Mouse (Mus musculus) heart, postnatal 14 days (tissue): ENCODE measurements at regions not wholly inside any gene's neighbourhood (a gene's known extent, or its start where the extent isn't known, plus 50 kb on each side); places are given as distances from the start of the nearest gene placed in this dataset.
A peak's percentile ranks its signal among the peaks of the same experiment; 100 is the strongest.

Source experiments
- DNase-seq, 2 experiments: peaks; one replicate each; pipeline ENCODE4 v3.0.0; 2021 to 2022
- intact Hi-C: fragments of 180-260 bp; cut with DNase I; formaldehyde crosslinking; loops from one replicate; pipeline ENCODE4 v1.15.1; 2025

DNA sequence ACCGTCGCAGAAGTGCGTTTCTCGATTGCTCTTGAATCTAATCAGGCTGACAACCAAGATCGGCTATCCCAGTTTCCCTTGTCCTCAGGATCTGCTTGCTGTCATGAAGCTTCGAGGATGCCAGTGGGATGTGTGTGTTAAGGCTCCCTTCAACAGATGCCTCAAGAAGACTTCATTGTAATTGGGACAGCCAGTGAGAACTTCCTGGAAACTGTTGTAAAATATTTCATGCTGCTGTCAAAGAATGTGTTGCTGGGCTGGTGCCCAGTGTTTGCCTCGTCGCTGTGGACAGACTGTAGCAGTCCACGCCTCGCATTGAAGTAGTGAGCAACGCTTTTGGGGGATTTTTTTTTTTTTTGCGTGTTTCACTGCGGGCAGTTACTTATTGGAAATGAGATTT, 249.2 kb upstream of the Prox1 start:
- intact Hi-C loops: no loop called here
- DNase-seq: peak; percentile 37 to 53

DNA sequence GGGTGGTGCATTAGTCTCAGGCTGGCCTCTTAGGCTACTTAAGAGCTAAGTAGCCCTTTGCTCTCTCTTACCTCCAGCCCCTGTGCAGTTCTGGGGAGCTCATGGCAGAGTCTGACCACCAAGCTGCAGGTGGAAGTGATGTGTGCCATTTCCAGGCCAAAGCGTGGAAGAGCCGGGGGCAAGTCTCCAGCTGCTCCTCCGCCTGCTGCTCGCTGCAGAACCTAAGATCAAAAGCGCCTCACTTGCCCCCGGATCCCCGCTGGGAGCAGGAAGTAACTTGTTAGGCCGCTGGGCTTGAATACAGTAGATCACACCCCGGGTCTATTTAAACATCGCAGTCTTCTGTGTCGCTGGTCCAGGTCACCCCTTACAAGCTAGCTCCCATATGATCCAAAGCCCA, 246.8 kb upstream of the Prox1 start:
- no peak for DNase-seq
- intact Hi-C loops: no loop called here

DNA sequence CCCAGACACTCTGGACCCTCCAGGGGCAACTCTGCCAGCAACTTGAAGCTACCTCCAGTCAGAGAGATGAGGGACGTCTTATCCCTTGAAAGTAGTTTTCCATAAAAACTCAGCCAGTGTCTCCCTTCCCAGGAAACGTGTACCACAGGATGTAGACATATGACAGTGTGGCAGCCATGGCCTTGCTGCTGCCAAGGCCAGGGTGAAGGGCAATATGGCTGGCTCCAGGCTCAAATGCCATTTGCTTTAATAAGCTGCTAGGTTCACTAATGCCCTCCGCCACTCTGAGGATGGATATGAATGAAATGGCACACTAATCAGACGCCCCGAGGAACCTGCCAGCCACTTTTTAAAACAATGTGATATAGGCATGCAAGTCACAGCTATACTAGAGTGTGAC, 241.2 kb upstream of the Prox1 start:
- no peak for DNase-seq
- intact Hi-C loops: no loop called here

DNA sequence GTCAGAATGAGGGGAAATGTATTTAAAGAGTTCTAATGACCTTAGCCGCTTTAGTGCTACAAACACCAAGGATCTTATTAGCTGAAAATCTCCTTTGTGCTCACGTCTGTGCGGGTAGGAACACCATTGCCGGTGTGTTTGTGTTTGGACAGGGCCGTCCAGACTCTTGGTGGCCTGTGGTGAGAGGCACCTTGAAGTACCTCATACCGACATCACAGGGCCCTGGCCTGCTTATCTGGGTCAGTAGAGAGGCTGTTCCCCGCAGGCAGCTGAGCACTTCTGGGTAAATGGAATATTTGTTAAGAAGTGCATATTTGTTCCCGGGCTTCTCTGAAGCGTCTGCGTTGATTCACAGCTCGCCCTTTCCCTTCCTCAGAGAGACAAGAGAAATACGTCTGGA, 232.8 kb upstream of the Prox1 start:
- intact Hi-C loops: no loop called here
- DNase-seq: no peak

DNA sequence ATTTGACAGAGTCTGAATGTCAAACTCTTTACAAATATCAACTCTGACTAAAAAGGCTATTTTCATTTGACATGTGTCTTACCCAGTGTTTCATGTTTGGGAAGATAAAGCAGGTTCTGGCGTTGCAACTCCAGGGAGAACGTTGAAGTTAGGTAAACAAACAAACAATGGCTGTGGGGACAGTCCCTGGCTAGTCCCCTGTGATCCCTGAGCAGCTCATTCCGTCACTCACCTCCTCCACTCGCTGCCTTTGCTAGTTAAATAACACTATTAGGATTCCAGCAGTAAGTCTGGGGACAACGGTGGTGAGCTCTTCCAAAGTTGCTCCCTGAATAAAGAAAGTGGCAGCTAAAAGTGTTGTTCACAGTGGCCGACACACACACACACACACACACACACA, 227.8 kb upstream of the Prox1 start:
- DNase-seq: no peak
- intact Hi-C loops: no loop called here

DNA sequence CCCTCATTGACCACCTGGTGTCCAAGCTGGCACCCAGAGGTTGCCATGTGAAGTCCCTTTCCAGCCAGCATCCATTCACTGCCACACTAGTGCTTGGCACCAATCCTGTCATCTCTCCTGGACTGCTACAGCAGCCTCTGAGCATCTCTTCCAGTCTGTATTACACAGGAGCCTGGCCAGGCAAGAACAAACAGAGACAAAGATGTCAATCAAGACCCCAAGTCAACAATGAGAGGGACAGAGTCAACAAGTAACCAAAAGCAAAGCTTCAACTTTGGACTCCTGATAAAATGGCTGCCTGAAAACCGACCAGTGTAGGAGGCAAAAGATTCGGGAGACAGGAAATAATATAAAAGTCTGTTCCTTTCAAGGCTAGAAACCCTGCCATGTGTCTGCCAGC, 227.3 kb upstream of the Prox1 start:
- intact Hi-C loops: no loop called here
- DNase-seq: no peak

DNA sequence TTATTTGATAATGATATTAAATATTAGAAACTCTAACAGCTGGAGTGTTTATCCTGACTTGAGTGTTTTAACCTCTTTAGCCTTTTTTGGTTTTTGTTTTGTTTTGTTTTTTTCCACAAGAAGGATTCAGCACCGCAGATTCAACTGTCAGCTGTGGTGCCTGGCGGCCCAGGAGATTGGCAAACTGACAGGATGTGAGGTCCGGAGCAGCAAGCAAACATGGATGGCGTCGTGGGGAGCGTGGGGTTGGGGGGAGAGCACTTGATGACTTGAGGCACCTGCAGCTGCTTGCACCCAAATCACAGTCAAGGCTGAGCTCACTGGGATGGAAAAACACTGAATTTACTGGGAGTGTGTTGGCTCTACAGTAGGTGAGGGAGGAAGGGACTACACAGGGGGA, 222.5 kb upstream of the Prox1 start:
- intact Hi-C loops: no loop called here

DNA sequence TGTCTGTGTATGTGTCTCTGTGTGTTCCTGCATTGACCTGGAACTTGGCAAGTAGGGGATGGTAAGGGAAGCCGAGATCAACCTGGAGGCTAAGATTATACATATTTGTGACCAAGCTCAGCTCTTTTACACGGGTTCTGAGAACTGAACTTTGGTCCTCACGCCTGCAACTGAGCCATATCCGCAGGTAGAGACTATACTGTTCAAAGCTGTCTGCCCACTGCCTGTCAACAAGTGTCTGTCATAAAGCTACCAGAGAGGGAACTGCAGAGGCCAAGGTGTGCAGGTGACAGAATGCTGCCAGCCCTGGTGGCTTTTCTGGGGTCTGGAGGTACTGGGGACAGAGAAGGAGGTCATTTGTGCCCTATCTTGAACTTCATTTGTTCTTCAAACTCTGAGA, 218.3 kb upstream of the Prox1 start:
- no peak for DNase-seq
- intact Hi-C loops: no loop called here

More for the DNA sequence above, 222.5 kb upstream of the Prox1 start:
- DNase-seq: peak in 1 of 2 experiments; percentile 7

DNA sequence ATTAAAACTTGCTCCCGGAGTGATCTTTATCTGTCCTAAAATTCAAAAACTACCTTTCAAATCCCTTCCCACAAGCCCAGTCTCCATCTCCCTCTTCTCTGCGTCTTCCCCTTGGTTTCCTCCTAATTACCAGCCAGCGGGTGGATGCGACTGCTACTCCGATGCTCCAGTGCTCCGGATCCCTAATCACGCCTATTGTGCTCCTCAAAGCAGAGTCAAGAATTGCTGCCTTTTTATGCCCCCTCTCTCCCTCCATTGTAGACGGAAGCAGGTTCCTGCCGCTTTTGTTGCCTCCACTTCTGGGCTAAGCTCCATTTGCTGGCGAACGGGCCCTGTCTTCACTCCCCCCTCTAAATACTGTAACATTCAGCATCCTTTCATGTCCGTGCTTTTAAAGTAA, 214.0 kb upstream of the Prox1 start:
- intact Hi-C loops: no loop called here
- no peak for DNase-seq

DNA sequence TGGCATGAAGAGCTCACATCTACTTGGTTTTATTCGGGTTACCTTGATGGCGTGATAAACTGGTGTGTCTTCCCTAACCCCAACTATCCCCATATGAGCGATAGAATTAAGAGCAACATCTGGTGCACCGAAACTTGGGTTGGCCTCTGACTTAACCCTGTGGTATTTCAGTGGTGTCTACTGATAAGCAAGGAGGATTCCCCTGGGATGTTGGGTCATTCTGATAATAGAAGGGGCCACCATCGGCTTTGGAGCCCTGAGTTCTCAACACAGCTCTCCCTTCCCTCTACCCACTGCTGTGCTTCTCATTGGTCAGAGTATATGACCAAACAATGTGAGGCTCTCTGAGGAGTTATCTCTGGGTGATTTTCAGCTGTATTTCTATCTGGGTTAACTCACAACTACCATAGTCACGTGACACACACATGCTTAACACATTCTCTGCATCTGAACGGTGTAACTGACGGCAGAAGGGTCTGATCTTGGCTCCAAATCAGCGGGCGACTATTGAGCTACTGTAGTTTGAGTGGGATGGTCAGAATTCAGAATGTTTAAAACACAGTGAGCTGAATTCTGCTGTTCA, 212.8 kb upstream of the Prox1 start:
- DNase-seq: no peak
- intact Hi-C loops: no loop called here

DNA sequence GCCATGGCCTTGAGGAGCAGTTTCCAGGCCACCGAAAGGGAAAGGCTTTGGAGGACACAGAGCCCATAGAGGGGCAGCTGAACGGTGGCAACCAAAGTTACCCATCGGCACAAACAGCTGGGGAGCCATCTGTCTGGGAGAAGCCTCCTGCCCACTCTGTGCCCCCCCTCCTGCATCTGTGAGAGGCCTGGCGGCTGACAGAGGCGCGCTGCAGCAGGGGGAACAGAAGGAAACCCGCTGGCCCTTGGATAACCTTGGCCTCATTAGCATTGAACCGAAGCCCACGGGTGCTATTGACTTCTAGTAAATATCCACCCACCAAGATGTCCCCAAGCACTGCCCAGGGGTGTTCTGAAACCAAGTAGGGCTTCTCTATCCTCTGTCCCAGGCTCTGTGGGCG, 209.6 kb upstream of the Prox1 start:
- intact Hi-C loops: no loop called here
- no peak for DNase-seq

DNA sequence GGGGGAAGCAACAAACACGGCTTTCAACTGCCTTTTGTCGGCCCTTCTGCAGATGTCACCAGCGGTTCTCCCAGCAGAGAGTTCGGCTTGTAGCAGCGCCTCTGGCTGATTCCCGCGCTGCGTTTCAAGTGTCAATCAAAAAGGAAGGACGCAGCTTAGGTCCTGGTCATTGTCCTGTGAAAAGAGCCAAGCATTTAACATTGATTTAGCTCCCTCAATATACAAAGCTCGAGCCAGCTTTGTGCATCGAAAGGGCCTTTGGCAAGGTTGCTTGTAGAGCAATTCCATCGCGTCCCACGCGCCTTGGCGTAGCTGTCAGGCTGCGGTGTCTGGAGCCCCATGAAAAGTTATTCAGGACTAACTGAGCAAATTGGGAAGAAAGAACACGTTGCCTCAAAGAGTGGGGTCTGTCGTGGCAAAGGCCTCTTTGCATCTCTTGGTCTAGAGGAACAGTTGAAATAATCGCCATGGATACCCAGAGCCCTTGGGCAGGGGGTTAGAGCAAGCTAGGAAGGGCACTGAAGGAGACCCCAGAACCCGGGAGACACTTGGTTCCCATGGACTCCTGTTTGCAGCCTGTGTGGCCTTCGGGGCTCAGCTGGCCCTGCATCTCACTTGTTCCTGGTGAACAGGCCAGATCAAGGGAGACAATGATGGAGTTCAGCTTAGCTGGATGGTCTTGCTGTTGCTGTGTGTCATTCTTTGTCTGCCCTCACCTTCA, 204.8 kb upstream of the Prox1 start:
- no peak for DNase-seq
- intact Hi-C loops: no loop called here

DNA sequence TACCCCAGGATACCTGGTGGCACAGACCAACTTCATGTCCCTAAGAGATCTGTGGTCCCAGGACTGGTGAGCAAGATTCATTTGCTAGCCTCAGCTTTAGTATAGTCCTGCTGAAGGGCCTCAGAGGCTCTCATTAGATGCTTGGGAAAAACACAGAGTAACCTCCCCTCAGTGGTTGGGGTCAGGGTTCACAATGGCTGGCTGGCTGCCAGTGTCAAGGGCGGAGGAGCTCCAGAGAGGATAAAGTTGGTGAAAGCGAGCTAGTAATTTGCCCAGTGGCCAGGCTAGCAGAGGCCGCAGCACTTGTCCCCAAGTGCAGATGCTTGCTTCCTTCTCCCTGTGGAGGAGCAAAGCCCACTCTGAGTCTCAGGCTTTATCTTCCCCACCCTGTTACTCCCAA, 203.8 kb upstream of the Prox1 start:
- peak; percentile 14 to 35 for DNase-seq

DNA sequence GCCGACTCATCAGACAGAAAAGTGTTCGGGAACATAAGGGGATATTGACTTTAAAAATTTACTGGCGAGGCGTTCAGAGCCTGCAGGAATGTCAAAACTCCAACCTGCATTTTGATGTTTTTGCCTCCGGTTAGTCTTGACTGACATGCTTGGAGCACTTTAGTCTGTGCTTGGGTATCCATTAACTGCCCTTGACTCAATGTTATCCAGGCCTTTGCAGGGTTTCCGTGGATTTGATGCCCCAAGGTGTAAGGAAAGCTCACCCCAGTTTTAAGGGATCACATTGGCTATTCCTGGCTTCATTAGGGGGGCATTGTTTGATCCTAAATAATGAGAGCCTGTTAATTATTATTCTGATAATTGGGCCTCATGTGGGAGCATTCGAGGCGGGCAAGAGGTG, 196.1 kb upstream of the Prox1 start:
- intact Hi-C loops: no loop called here
- no peak for DNase-seq

More for the DNA sequence above, 203.8 kb upstream of the Prox1 start:
- intact Hi-C loops: no loop called here

DNA sequence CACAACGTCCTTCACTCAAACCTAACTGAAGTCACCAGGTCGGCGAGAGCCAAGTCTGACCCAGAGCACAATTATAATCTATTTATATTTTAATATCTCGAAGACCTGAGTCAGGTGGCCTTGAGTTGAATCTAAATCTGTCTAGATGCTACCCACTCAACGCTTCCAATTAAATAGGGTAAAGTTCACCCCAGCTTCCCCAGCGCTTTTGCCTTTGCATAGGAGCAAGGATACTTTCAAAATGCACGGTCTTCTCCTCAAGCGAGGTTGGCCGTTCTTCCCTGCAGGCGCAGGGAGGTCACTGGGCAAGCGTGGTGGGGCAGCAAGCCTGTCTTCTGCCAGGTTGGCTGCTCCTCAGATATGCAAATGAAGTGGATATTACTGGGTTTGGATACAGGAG, 194.6 kb upstream of the Prox1 start:
- peak; percentile 26 to 40 for DNase-seq

DNA sequence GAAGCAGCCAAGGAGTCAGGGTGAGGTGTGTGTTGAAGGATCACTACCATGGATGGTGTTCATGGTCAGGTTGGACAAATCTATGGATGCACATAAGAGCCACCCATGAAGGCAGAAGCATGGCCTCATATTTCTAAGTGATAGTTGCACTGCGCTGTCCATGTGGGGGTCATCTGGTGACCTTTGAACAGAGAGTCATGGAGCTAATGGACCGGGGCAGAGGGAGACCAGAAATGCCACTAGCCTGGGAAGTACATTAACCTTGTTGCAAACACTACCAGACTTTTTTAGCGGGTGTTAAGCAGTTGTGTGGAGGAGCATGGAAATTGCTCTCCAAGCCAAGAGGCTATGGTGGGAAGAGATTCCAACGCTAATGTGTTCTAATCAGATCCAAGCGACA, 190.1 kb upstream of the Prox1 start:
- intact Hi-C loops: no loop called here
- no peak for DNase-seq

More for the DNA sequence above, 194.6 kb upstream of the Prox1 start:
- intact Hi-C loops: no loop called here

DNA sequence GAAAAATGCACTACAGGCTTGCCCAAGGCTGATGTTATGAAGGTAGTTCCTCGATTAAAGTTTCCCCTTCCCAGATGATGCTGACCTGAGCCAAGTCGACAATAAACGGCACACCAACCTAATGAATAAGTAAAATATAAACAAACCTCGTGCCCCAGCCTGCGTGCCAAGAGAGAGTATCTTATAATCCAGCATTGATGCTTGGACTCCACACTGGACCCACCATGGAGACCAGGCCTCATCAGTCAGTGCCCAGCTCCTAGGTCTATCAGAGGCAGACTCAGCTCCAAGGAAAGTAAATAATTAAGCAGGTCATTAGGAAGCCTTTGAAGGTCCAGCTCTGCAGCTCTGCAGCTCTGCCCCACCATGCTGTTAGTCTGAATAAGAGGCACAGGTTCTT, 187.3 kb upstream of the Prox1 start:
- DNase-seq: no peak
- intact Hi-C loops: no loop called here

DNA sequence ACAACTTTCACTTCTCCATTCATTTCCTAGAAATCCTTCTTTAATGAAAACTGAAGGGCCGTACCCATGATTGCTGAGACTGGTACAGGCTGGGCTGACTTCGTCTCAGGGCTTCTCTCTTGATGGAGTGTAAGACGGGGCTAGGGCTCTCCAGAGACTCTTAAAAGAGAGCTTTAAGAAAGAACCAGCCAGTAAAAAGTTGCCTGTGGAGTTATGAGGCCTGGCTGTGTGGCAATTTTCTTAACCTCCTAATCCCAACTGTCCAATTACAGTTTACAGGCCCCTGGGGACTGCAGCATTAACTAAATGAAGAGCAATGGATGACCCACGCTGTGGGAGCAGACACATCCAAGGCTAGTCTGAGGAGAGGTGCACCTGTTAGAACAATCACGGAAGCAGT, 177.1 kb upstream of the Prox1 start:
- intact Hi-C loops: no loop called here
- no peak for DNase-seq

DNA sequence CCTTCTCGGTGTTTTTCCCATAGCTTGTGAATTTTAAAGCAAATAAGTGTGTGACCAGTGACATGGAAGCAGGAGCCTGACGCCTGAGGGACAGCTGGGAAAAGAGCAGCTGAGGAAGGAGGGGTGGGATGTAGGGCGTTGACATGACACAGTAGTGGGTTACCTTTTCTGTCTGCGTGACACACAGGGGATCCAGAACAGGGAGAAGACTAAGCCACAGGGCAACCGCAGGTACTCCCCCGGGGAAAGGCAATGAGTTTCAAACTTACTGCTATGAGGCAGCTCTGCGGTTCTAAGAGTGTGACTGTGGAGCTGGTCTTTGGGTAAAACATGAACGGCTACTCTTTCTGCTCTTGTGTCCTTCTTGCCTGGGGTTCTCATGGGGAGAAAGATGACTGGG, 170.2 kb upstream of the Prox1 start:
- DNase-seq: no peak
- intact Hi-C loops: no loop called here

DNA sequence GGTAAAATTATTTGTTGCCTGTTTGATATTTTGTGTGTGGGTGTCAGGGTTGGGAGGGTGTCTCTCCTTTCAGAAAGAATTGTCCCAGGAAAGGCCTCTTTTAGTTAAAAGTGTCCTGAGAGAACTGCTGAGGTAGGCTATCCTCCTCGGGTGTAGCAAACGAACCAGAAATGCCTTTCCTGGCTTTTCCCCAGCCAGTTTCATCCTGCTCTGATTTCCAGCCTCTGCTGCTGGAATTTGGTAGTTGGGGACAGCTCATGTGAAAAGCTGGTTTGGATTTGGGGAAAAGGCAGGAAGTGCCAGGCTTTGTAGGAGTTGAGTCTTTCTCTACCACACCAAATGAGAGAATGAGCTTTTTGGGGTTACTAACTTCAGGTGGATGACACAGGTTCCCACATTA, 164.0 kb upstream of the Prox1 start:
- intact Hi-C loops: no loop called here

DNA sequence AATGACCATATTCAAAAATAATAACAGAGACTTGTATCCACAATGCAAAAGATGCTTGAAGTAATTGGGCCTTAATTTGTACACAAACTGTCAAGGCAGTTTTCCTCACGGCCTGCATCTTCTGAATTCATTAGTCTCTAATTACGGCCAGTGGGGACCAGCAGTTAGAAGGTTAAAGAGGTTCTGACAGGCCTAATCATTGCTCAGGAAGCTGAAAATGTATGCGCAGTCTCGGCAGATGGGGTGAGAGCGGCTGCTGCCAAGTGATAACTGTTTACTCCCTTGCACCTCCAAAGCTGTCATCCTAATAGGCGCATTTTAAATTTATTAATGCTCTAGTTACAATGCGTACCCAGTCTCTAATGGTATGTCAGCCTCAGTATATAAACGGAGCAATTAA, 163.5 kb upstream of the Prox1 start:
- intact Hi-C loops: no loop called here
- no peak for DNase-seq

More for the DNA sequence above, 164.0 kb upstream of the Prox1 start:
- DNase-seq: no peak

DNA sequence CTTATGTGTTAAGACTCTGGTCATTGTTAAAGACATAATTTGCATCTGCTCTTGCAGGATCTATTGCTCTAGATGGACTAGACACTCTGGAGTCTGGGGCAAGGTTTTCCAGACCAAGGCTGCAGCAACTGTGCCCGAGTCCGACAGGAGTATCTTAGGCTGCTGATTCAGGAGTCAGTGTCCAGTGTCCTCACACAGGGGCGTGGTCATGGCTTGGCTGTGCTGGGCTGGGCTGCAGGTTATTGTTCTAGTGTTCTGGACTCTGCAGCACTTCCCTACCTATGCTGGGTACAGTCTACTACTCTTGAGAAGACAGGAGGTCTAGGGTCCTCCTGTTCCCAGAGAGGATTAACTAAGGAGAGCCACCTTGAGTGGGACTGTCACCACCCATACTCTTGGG, 161.5 kb upstream of the Prox1 start:
- DNase-seq: no peak
- intact Hi-C loops: no loop called here

DNA sequence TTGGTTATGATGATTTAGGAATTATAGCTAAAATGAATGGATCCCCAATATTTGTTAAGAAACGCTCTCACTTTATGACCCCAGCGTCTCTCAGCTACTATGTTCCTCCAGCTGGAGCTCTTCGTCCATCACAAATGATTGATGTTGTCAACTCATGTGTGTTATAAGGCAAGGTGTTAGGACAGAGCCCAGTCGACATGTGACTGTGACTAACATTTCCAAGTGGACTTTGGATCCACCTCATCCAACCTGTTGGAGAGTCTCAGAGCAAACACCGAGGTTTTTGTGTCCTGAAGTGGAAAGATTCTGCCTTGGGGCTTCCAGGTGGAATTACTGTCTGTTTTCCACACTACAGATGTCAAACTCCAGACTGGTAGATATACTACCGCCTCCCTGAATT, 154.0 kb upstream of the Prox1 start:
- intact Hi-C loops: no loop called here
- no peak for DNase-seq
